Mouse (Mus musculus) lung, postnatal 14 days (tissue): ENCODE results near the gene Trappc5.

Experiments
- DNase-seq: peaks from one replicate; pipeline ENCODE4 v3.0.0; 2021

Gene Trappc5

DNA sequence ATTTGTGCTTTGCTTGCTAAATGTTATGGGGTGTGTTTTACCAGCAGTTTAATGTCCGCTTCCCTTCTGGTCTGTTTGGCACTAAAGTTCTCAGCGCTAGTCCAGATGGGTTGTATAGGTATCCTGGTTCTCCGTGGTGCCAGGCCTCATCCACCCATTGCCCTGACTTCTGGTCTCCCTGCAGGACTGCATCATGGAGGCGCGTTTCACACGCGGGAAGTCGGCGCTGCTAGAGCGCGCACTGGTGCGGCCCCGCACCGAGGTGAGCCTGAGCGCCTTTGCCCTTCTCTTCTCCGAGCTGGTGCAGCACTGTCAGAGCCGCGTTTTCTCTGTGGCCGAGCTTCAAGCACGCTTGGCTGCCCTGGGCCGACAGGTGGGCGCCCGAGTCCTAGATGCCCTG lies 2.7 kb downstream of the Trappc5 start:
- no peak for DNase-seq

DNA sequence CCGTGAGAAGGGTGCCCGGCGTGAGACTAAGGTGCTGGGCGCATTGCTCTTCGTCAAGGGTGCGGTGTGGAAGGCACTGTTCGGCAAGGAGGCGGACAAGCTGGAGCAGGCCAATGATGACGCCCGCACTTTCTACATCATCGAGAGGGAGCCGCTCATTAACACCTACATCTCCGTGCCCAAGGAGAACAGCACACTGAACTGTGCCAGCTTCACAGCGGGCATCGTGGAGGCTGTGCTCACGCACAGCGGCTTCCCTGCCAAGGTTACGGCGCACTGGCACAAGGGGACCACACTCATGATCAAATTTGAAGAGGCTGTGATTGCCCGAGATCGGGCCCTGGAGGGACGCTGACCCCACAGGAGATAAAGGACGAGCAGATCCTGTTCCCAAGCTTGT lies 3.1 kb downstream of the Trappc5 start:
- DNase-seq = no peak

DNA sequence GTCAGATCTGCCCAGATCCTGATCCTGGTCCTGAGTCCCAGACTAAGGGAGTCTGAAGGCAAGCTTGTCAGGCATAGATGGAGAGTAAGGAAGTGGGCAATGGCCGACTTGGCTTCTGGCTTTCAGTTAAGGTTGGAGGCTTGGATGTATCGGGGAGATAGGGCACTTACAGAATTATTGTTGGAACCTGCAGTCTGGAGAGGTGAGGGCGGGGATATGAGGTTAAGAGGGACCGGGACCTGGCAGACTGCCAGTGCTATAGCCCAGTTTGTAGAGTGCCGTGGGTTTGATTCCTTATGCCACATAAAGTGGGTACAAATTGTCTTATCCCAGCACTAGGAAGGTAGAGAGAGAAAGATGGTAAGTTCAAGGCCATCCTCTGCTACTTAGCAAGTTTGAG lies 3.6 kb downstream of the Trappc5 start:
- DNase-seq = peak; percentile 13

DNA sequence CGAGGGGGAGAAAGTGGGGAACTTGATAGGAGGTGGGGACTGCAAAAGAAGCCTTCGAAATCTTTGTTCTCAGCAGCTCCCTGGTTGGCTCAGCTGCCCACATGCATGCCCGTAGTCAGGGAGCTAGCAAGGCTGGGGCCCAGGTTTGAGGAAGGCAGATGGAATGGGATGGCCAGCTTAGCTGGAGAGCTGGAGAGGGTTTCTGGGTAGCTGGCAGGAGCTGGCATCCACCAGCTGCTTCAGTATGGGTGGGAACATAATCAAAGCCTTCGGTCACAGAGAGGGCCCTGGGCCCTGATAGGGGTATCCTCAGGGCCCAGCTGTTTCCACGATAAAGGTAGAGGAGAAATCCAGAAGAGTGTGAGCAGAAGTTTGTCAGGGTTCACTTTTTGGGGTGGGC lies 6.3 kb downstream of the Trappc5 start:
- DNase-seq = no peak

DNA sequence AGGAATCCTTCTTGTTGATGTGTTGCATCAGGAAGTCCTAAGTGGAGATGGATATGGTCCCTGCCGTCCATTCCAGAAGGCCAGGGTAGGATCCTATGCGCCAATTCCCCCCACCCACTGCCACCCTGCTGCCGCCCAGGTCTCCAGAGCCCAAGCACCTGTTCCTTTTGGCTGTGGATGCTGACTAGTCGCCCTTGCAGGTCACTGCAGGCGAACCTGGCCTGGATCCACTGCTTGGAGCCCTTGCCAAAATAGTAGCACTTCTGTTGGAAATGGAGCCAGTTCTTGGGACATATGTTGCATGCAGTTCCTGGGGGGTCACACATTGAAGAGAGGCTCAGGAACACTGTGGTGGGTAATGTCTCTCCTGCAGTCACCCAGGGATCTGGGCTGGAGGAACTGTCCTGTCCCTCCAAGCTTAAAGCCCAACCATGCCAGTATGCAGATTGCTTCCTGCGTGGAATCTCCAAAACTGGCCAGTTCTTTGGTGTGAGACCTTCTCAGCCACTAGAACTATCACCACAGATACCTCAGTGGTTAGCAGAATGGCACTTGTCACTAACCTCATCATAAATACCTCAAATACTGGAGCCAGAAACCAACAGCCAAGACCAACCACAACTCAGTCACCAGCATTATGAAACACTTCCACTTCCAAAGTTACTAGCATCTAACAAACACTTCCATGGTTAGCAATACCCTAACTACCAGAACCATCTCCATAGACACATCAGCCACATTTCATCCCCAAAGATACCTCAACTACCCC lies 7.5 kb downstream of the Trappc5 start:
- no peak for DNase-seq

DNA sequence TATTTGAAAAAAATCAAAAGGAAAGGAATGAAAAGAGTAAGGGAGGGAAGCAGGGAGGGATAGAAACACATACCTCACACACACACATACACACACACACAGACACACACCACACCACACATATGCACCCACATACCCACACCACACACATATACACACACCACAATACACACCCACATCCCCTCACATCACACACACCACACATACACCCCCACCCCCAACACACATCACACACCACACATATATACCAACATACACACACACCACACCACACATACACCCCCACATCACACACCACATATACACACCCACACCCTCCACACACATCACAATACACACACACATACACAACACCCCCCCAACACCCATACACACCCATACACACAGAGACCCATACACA lies 8.4 kb downstream of the Trappc5 start:
- no peak for DNase-seq

DNA sequence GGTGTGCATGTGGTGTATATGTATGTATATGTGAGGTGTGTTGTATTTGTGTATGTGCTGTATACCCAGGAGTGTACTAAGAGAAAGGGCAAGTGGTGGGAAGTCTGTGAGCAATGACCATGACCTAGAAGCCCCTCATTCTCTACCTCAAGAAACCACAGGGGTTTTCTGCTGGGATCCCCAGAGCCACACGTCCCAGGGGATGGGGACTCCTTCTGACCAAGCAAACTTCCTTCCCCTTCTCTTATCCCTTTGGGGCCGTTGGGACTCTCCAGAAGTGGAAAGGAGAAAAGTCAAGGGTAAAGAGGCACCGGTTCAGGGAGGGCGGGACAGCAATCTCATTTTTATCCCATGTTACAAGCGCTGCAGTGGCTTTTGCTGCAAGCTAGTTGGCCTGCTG lies 9.3 kb downstream of the Trappc5 start:
- DNase-seq = no peak

DNA sequence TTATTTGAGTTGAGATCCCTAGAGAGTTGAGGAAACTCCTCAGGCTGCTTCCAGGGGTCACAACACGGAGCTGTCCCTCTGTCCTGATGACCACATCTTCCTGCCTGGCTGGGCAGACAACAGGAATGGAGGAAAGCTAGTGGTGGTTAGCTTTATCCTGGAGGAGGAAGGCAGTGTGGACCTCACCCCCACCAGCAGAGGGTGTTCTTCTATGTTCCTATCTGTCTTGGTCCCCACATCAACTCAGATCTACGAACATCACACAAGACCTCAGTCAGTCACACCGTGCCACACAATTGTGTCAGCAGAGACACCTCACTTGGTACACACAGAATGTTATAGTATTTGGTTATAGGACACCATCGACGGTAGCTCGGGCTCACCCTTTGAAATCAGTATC lies 11.4 kb downstream of the Trappc5 start:
- no peak for DNase-seq

- peak; percentile 5 for DNase-seq
These were observed 14.7 kb downstream of the Trappc5 start for GRCm38 (mm10) chr8:3690774-3691173.

DNA sequence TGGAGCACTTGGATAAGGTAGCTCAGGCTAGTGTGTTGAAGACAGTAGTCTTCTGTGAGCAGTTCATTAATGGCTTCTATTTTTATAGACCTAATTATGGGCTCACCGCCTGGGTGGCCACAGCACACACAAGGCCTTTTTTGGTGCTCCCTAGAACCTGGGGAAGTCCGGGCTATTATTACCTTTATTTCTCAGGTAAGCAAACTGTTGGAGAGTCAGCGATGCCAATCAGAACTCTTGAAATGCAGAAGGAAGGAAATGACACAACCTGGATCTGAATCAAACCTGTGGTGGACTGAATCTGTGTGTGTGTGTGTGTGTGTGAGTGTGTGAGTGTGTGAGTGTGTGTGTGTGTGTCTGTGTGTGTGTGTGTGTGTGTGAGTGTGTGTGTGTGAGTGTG lies 18.0 kb downstream of the Trappc5 start, which contains the start of gene Fcer2a:
Gene Fcer2a, minus strand, starts transcription at position 55 of the 400 bp plus-strand sequence.
- DNase-seq = no peak

- no peak for DNase-seq
These were observed 25.4 kb downstream of the Trappc5 start for GRCm38 (mm10) chr8:3701491-3701890.

GRCm38 (mm10) chr8:3705711-3706110 lies 29.6 kb downstream of the Trappc5 start:
- peak; percentile 10 for DNase-seq

DNA sequence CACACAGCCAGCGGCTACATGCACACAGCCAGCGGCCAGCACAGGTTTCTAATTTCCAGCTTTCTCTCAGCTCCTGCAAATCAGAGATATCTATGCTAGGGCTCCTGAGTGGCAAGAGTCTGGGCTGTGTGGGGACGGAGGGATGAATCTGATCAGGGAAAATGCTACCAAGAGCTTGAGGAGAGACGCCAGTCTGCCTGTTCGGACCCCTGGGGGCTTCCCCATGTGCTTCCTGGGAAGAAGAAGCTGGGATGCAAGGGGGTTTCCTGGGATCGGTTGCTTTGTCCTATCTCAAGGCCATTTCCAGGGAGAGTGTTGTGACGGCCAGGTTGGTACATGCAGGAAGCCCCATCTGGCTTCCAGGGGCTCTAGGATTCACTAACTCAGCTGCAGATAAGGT lies 31.5 kb downstream of the Trappc5 start:
- DNase-seq = no peak

GRCm38 (mm10) chr8:3710312-3710711 lies 34.2 kb downstream of the Trappc5 start:
- DNase-seq = no peak

DNA sequence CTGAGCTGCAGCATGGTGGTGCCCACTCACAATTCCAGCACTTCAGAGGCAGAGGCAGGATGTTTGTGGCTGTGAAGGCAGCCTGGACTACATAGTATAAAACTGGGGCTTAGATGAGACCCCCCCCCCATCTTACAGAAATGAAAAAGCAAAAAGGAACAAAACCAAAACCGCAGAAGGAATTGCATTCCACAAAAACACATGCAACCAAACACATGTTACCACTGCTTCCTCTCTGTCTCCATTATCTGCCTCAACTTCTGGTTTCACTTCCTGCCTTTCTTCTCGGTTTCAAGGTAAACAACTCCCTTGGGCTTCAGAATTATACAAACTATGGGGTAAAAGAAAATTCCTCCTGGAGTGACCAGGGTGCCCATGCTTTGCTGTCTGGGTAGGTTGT lies 35.5 kb downstream of the Trappc5 start:
- no peak for DNase-seq

DNA sequence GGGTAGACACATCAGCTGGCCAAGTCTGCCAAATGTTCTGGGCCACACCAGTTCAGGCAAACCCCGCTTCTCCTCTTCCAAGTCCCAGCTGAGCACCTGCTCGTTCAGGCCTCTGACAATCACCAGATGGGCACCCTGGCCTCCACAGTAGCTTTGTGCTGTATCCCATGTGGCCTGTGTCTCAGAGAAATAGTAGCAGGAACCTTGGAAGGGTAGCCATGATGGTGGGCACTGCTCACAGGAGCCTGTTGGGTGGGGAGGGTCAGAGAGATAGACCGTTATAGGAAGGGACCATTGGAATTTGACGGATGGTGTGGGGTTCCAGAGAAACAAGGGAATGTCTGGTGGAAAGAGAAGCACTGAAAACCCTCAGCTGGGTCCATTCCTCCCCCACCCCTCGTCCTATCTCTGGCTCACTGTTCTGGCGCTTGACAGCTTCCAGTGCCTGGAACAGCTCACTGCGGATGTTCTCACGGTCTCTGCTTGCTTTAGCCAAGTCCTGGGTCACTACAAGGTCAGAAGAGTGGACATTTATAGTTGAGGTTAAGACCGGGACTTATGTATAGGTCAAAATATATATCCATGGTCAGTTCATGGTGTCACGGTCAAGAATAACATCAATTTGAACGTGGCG lies 41.3 kb downstream of the Trappc5 start:
- no peak for DNase-seq

DNA sequence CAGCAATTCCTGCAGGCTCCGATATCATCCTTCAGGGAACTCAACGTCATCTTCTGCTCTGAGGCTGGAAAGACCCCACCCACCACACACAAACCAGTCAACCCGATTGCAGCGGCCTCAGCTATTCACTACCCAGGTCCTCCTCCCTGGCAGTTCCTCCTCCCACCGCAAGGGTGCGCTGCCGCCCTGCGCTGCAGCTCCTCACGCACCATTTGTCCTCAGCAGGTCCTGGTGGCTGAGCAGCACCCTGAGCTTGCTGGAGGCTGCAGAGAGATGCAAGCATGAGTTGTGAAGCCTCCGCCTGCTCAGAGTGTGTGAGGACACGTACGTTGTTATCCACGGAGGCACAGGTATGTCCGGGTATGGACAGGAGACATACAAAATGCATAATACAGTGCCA lies 42.5 kb downstream of the Trappc5 start:
- DNase-seq = peak; percentile 73

GRCm38 (mm10) chr8:3720551-3720950 lies 44.5 kb downstream of the Trappc5 start, which contains the start of gene Clec4g:
TSS of gene Clec4g (minus strand) at chr8:3720651.
- no peak for DNase-seq

- DNase-seq = no peak
These were observed 44.9 kb downstream of the Trappc5 start for GRCm38 (mm10) chr8:3721041-3721440.
